Comparison of ENCODE assay signal across 8 mouse cellular contexts in the genomic region with DNA sequence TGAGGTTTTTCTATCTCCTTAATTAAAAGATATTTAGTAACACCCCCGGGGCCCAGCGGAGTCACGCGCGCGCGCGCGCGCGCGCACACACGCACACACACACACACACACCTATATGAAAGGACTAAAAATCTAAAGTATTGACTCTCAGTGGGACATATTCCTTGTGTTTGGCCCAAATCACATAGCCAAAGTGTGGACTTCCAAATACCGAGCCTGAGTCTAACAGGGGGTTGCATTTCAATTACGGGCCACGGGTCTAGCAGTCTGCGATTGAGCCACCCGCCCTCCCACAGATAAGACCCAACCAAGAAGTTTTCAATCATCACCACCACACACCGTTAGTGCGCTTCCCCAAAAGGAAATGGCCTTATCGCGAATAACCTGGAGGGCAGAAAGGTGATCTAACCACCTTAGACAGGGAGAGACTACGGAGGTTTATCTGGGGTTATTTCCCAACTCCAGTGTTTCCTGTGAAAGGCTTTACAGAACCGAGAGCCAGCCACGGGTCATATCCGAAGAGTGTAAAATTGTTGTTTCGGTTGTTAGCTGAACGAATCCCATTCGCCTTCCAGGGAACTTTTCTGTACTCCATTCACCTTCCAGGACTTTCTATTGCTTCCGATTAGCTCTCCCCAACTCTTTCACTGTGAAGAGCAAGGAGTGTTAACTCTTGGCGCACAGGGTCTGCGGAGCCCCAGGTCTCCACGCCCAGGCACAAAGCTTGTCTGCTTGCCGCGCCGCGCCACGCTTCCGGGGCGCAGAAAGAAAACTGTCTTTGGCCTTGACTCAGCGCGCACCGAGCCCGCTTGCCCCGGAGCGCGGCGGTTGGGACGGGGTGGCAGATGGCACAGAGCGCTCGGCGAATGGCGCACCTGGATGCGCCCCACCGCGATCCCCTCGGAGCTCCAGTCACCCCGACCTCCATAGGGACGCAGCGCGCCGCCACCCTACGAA. TPM values are rescaled to one million over a fixed set of nuclear protein-coding genes. Genes with fewer than 3 reads are reported as not detected.
A peak's percentile ranks its signal among the peaks of the same experiment; 100 is the strongest.
DNase-seq lines count a peak whose midpoint lies in the region; ATAC-seq and TF ChIP-seq lines count a peak whose summit lies in the region.

No protein-coding gene starts in this region.

- H3K4me3 ChIP-seq in kidney, adult 2 months (ENCODE audit: insufficient read depth, low read depth, low read length): peak overlapping the region; percentile 45
- peak overlapping the region; percentile 54 for H3K4me3 ChIP-seq in forebrain, embryonic 11.5 days (ENCODE audit: low read depth, low read length)
- peak overlapping the region; percentile 56 for H3K4me3 ChIP-seq in hindbrain, postnatal 0 days (ENCODE audit: low read length)
- peak overlapping the region; percentile 60 for H3K4me3 ChIP-seq in lung, embryonic 16.5 days (ENCODE audit: low read length)
- peak overlapping the region; percentile 88 for H3K4me3 ChIP-seq in small intestine, adult 2 months (ENCODE audit: low read depth, low read length)

- H3K27ac ChIP-seq in kidney, adult 2 months (ENCODE audit: insufficient read depth, low read depth, low read length): no peak overlapping the region
- no peak overlapping the region for H3K27ac ChIP-seq in forebrain, embryonic 11.5 days (ENCODE audit: low read depth, low read length)
- no peak overlapping the region for H3K27ac ChIP-seq in hindbrain, postnatal 0 days
- peak overlapping the region; percentile 33 for H3K27ac ChIP-seq in lung, embryonic 16.5 days (ENCODE audit: low read length)
- peak overlapping the region; percentile 87 for H3K27ac ChIP-seq in small intestine, adult 2 months (ENCODE audit: insufficient read depth, low read depth, low read length)

- H3K36me3 ChIP-seq in kidney, adult 2 months (ENCODE audit: control insufficient read depth, insufficient read depth, low read length): no peaks in the 10 kb centered on the region
- H3K36me3 ChIP-seq in forebrain, embryonic 11.5 days (ENCODE audit: control insufficient read depth, insufficient read depth, low read length): no peaks in the 10 kb centered on the region
- H3K36me3 ChIP-seq in hindbrain, postnatal 0 days (ENCODE audit: insufficient read depth, low read length): no peaks in the 10 kb centered on the region
- H3K36me3 ChIP-seq in lung, embryonic 16.5 days (ENCODE audit: control insufficient read depth, insufficient read depth, low read length): no peaks in the 10 kb centered on the region
- no peaks in the 10 kb centered on the region; the same call in 1 of the 2 replicates for H3K36me3 ChIP-seq in small intestine, adult 2 months (ENCODE audit: control insufficient read depth, insufficient read depth, low read length)

- H3K4me1 ChIP-seq in kidney, adult 2 months (ENCODE audit: control insufficient read depth, insufficient read depth, low read length): no peaks in the 10 kb centered on the region
- peaks cover 3% of the 10 kb centered on the region; the same call in 1 of the 2 replicates for H3K4me1 ChIP-seq in forebrain, embryonic 11.5 days (replicated peaks; ENCODE audit: control insufficient read depth, insufficient read depth, low read length)
- no peaks in the 10 kb centered on the region; the same call in 1 of the 2 replicates for H3K4me1 ChIP-seq in hindbrain, postnatal 0 days (ENCODE audit: insufficient read depth, low read length)
- peaks cover 18% of the 10 kb centered on the region for H3K4me1 ChIP-seq in lung, embryonic 16.5 days (replicated peaks; ENCODE audit: control insufficient read depth, insufficient read depth, low read length)
- peaks cover 9% of the 10 kb centered on the region for H3K4me1 ChIP-seq in small intestine, adult 2 months (ENCODE audit: control insufficient read depth, insufficient read depth, insufficient read length, low read length)

- no peaks in the 10 kb centered on the region for H3K9me3 ChIP-seq in forebrain, embryonic 11.5 days (ENCODE audit: control insufficient read depth, low read length)
- H3K9me3 ChIP-seq in hindbrain, postnatal 0 days (ENCODE audit: low read length): no peaks in the 10 kb centered on the region
- no peaks in the 10 kb centered on the region for H3K9me3 ChIP-seq in lung, embryonic 16.5 days (ENCODE audit: control insufficient read depth, low read length)

- no peak for TF ChIP-seq POLR2A in kidney, adult 2 months (IDR thresholded peaks at IDR 0.05; ENCODE audit: low read depth, low read length)
- no peak for TF ChIP-seq POLR2A in small intestine, adult 2 months (IDR thresholded peaks at IDR 0.05; ENCODE audit: low read depth, low read length)

- WGBS in kidney, adult 2 months: 12% methylated on average over 63 of the region's 63 CpGs
- 8% methylated on average over 63 of the region's 63 CpGs for WGBS in forebrain, embryonic 11.5 days
- WGBS in hindbrain, postnatal 0 days: 8% methylated on average over 63 of the region's 63 CpGs
- 6% methylated on average over 62 of the region's 63 CpGs for WGBS in lung, embryonic 16.5 days
- 3% methylated on average over 63 of the region's 63 CpGs for WGBS in small intestine, adult 2 months

- peak overlapping the region; percentile 94 for H3K4me2 ChIP-seq in forebrain, embryonic 11.5 days (ENCODE audit: low read depth, low read length, severe bottlenecking)
- peak overlapping the region; percentile 95 for H3K4me2 ChIP-seq in hindbrain, postnatal 0 days (ENCODE audit: low read depth, low read length)
- peak overlapping the region; percentile 67 for H3K4me2 ChIP-seq in lung, embryonic 16.5 days (ENCODE audit: low read depth, low read length)

- DNase-seq in kidney, adult 2 months: peak; percentile 14
- no peak for DNase-seq in kidney, adult 9 months
- DNase-seq in adrenal gland, adult 2 months: peak; percentile 63
- DNase-seq in forebrain, embryonic 11.5 days (ENCODE audit: low spot score): no peak
- no peak for DNase-seq in hindbrain, postnatal 0 days (ENCODE audit: low spot score)
- DNase-seq in MN1 (ENCODE audit: low spot score): no peak

- H3K9ac ChIP-seq in forebrain, embryonic 11.5 days (ENCODE audit: low read length): peak overlapping the region; percentile 65
- H3K9ac ChIP-seq in hindbrain, postnatal 0 days (replicated peaks; ENCODE audit: low read length): peak overlapping the region; percentile 47
- H3K9ac ChIP-seq in lung, embryonic 16.5 days (ENCODE audit: low read length): peak overlapping the region; percentile 72

- H3K27me3 ChIP-seq in kidney, adult 2 months (replicated peaks; ENCODE audit: control insufficient read depth, insufficient read depth, low read length): no peaks in the 10 kb centered on the region
- H3K27me3 ChIP-seq in forebrain, embryonic 11.5 days (ENCODE audit: control insufficient read depth, insufficient read depth, low read length): peaks cover 16% of the 10 kb centered on the region; the same call in 1 of the 2 replicates
- H3K27me3 ChIP-seq in hindbrain, postnatal 0 days (ENCODE audit: insufficient read depth, low read length): peaks cover 29% of the 10 kb centered on the region
- H3K27me3 ChIP-seq in lung, embryonic 16.5 days (ENCODE audit: control insufficient read depth, insufficient read depth, low read depth, low read length): no peaks in the 10 kb centered on the region
- H3K27me3 ChIP-seq in small intestine, adult 2 months (ENCODE audit: control insufficient read depth, insufficient read depth, low read length): no peaks in the 10 kb centered on the region

- TF ChIP-seq CTCF in kidney, adult 2 months (conservative IDR thresholded peaks at IDR 0.05; ENCODE audit: insufficient read depth, insufficient read length, low read depth, low read length): no peak
- TF ChIP-seq CTCF in hindbrain, postnatal 0 days (IDR thresholded peaks at IDR 0.05; ENCODE audit: low read depth): no peak
- no peak for TF ChIP-seq CTCF in small intestine, adult 2 months (IDR thresholded peaks at IDR 0.05; ENCODE audit: extremely low read depth, insufficient read length, insufficient replicate concordance, low read depth, low read length)

- ATAC-seq in forebrain, embryonic 11.5 days (replicated peaks; ENCODE audit: low FRiP score): peak; percentile 54
- ATAC-seq in hindbrain, postnatal 0 days: peak; percentile 46
- ATAC-seq in lung, embryonic 16.5 days (ENCODE audit: low read depth): peak; percentile 42

RNA-seq across cellular contexts. Expression of a gene that starts 1.0 kb away (rescaled TPM):
- polyA plus RNA-seq in kidney, adult 2 months (2012; rRNA removed): 15.4 and 25.7 TPM in 2 replicates
- 10 to 100 TPM; 20.9 to 25.8 TPM for total RNA-seq in adrenal gland, adult 2 months (2021)
- polyA plus RNA-seq in adrenal gland, adult 2 months (2012; rRNA removed): 3.7 and 4.9 TPM in 2 replicates
- polyA plus RNA-seq in forebrain, embryonic 11.5 days (2014; fragmentation: Nextera tagmentation; extraction: Ambion mirVana): 71.2 and 73.9 TPM in 2 replicates
- 1.2 and 2.8 TPM in 2 replicates for total RNA-seq in hindbrain, postnatal 0 days (2014; rRNA removed)
- 10.3 and 12.2 TPM in 2 replicates for polyA plus RNA-seq in hindbrain, postnatal 0 days (2015; fragmentation: Nextera tagmentation; extraction: Ambion mirVana)
- 179 and 200 TPM in 2 replicates for polyA plus RNA-seq in lung, embryonic 16.5 days (2015; fragmentation: Nextera tagmentation; extraction: Ambion mirVana)
- 92.8 and 353 TPM in 2 replicates for polyA plus RNA-seq in small intestine, adult 2 months (2012; rRNA removed)

Comparison
In these comparisons a context has a peak if more than half of its experiments do, and no peak if none do; other contexts are left out.
1. DNase-seq: peak in kidney, adult 2 months (single experiment) and adrenal gland, adult 2 months (single experiment); none in kidney, adult 9 months (single experiment), forebrain, embryonic 11.5 days (single experiment), hindbrain, postnatal 0 days (single experiment) and MN1 (single experiment).
2. H3K27ac ChIP-seq: peak in lung, embryonic 16.5 days (single experiment) and small intestine, adult 2 months (single experiment); none in kidney, adult 2 months (single experiment), forebrain, embryonic 11.5 days (single experiment) and hindbrain, postnatal 0 days (single experiment).
3. Peak in every context shown above with its lines, with median percentiles within 50 percentile points of each other: H3K4me3 ChIP-seq, ATAC-seq, H3K4me2 ChIP-seq and H3K9ac ChIP-seq.